Mouse (Mus musculus) cerebellum, adult 2 months (tissue): ENCODE results near the gene Wwox.

Experiments
- CTCF ChIP-seq: fragments of 200-500 bp; IDR thresholded peaks from 2 replicates; pipeline ENCODE4 v1.5.1; 2011; ENCODE audit warnings: low read depth, mild to moderate bottlenecking, control low read depth, low read length, moderate library complexity, borderline replicate concordance; ENCODE audit not compliant: insufficient read depth
- POLR2A ChIP-seq: fragments of 200-500 bp; IDR thresholded peaks from 2 replicates; pipeline ENCODE4 v1.6.1; 2011; ENCODE audit warnings: low read length, control low read depth, borderline replicate concordance; ENCODE audit not compliant: insufficient read depth

DNA sequence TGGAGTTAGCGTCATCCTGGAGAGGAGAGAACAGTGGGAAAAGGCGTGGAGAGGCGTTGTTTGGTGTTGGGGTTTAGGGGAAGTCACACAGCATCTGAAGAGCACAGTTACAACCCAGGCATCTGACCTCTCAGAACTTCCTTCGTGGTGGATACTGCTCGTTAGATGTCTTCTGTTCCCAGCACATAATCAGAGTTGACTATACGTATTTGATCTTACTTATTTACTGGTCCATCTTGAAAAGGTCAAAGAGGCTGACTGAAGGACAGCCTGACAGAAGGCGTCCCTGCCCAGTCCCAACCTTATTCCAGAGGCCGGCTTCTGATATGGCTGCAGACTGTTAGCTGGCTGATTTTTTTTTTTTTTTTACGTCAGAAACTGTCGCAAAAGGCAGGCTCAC, 90.1 kb downstream of the Wwox start:
- TF ChIP-seq CTCF (no peak), POLR2A (no peak)
